Mouse (Mus musculus) liver, embryonic 14.5 days (tissue): Measurements from ENCODE around the gene Irgm2.

Experiments
- CTCF ChIP-seq: IDR thresholded peaks from 2 replicates; pipeline ENCODE4 v1.5.1; 2016; ENCODE audit warnings: antibody characterized with exemption, low read depth, control low read depth
- EP300 ChIP-seq: IDR thresholded peaks from 2 replicates; pipeline ENCODE4 v1.6.1; 2016; ENCODE audit warnings: antibody characterized with exemption, low read depth

DNA sequence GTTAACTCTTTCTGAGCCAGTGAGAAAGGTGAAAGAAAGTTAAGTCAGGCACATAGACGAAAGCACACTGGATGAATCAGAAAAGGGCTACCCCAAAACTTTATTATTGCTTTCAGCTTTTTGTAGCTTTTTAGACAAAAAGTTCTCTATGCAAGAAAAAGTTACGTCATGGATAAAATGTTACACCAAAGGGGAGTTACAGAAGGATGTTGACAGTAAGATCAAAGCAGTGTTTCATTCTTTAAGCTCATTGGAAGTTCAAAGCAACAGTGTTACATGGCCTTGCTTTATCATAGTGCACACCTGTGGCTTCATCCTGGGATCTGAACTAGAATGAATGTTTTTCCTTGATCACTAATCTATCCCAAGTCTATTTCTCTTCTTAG, 12.3 kb downstream of the Irgm2 start:
- TF ChIP-seq EP300 (0 out of 2 replicates have a peak, but pooled peaks have one; percentile 3), CTCF (no peak)
